Mouse (Mus musculus) ES-E14 (cell line): ENCODE measurements around the gene Acox1.

Experiments used
- CHD2 ChIP-seq: IDR thresholded peaks from 2 replicates; pipeline ENCODE4 v1.6.1; 2014; ENCODE audit warnings: mild to moderate bottlenecking, low read depth, low read length, inconsistent platforms
- HCFC1 ChIP-seq: IDR thresholded peaks from 2 replicates; pipeline ENCODE4 v1.6.1; 2012; ENCODE audit warnings: low read length, inconsistent platforms, borderline replicate concordance; ENCODE audit not compliant: insufficient read depth
- MAFK ChIP-seq: IDR thresholded peaks from 2 replicates; pipeline ENCODE4 v1.6.1; 2014; ENCODE audit warnings: mild to moderate bottlenecking, low read depth, low read length, inconsistent platforms; ENCODE audit not compliant: insufficient read depth
- ZC3H11A ChIP-seq: IDR thresholded peaks from 2 replicates; pipeline ENCODE4 v1.6.1; 2012; ENCODE audit warnings: low read depth, mild to moderate bottlenecking, inconsistent platforms, low read length, borderline replicate concordance
- ZNF384 ChIP-seq: IDR thresholded peaks from 2 replicates; pipeline ENCODE4 v1.6.1; 2012; ENCODE audit warnings: low read depth, low read length, inconsistent platforms

DNA sequence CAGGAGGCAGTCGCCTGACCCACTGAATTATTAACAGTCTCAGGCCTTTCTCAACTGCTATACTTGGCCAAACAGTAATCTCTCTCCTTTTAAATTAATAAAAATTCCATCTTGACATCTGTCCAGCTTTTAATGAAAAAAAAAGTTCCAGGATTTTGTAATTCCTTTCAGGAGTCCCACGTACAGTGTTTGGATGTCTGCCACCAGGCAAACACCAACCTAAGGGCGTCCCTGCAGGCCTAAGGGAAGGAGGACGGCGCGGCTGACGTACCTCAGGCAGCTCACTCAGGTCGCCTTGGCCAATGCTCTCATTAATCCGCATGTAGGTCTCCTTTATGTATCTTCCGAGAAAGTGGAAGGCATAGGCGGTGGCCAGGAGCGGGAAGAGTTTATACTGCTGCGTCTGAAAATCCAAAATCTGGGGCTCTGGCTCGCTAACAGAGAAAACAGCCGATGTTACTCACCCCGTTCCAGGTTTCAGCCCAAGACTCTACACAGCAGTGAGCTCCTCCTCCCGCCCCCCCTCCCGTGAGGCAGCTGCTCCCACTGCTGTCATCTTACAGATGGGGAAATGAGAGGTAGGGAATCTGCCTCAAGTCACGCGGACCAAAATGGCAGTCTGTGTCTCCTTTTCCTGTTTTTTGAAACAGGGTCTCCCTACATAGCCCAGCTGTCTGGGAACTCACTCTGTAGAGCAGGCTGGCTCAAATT, 20.3 kb downstream of the Acox1 start:
- TF ChIP-seq CHD2: no peak
- no peak for TF ChIP-seq HCFC1
- TF ChIP-seq ZNF384: no peak
- no peak for TF ChIP-seq ZC3H11A
- no peak for TF ChIP-seq MAFK
